Mouse (Mus musculus): Measurements from ENCODE around the gene Oxnad1. TPM values are rescaled to one million over a fixed set of nuclear protein-coding genes. Genes with fewer than 3 reads are reported as not detected.

Oxnad1 gene
- total RNA-seq, 2 experiments from 2014 or later = 18.7 to 19.9 TPM

GRCm38 (mm10) chr14:32144734-32145133 lies 59.6 kb downstream of the Oxnad1 start:
- DNase-seq = no peak

DNA sequence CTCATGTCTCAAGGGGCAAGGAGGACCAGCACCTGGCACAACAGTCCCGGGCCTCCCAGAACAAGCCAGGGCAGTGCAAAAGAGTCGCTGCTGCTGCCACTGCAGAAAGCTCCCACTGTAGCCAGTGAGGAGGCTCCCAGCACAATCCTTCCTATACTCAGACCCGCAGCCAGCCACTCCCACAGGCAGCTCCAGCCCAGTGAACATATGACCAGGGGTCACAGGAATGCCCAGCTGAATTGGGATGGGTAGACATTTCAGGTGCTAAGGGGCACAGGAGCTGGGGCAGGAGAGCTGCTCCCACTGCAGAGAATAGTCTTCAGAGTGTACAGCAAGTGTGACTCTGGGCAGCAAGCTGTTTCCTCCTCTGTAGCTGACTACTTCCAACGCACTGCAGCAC lies 60.2 kb downstream of the Oxnad1 start:
- DNase-seq = no peak

GRCm38 (mm10) chr14:32145809-32146511 lies 60.8 kb downstream of the Oxnad1 start:
- DNase-seq = no peak

GRCm38 (mm10) chr14:32146578-32146977 lies 61.4 kb downstream of the Oxnad1 start:
- no peak for DNase-seq

DNA sequence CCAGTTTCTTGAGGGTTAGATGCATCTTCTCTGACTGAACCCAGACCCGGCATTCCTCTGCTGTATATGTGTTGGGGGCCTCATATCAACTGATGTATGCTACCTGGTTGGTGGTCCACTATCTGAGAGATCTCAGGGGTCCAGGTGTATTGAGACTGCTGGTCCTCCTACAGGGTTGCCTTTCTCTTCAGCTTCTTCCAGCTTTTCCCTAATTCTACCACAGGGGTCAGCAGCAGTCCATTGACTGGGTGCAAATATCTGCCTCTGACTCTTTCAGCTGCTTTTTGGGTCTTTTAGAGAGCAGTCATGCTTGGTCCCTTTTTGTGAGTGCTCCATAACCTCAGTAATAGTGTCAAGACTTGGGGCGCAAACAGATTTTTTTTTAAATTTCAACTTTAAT lies 65.7 kb downstream of the Oxnad1 start:
- no peak for DNase-seq

DNA sequence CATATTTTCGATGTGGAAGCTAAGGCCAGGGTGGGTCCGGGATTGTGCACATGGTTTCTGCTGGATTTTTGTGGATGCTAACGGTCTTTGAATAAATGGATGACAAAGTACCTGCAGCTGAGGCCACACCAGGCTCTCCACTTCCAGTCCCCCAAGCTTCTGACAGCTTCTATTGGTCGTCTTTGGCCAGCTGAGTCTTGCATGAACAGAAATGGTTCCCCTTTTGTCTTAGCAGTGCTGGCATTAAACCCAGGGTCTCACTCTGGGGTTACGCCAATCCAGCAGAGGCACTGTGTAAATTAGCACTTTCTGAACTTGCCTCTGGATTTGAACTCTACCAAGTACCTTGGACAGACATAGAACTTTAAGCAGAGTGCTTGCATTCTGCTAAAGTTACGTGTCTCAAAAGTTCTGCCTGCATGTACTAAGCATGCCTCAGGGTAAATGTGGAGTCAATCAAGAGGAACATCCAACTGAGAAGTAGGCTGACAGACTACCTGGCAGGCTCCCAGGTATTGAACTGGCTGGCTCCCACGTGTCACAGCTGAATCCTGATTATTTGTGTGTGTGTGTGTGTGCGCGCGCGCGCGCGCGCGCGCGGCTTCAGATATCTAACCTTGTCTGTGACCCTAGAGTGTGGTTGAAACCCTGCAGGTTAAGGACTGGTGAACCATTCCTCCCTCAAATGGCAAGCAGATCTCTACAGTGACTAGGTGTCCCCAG lies 67.2 kb downstream of the Oxnad1 start:
- DNase-seq = no peak

Other genes with a start within 250 kb of the Oxnad1 start
- gene Galnt15, start 56.4 kb upstream of the Oxnad1 start, total RNA-seq (2021) = 10 to 100 TPM; 22.2 to 23.2 TPM
- 10 to 100 TPM; 68.3 to 74.9 TPM for gene Dph3, start 355 bp downstream of the Oxnad1 start, total RNA-seq (2021)
- gene Msmb, start 56.6 kb downstream of the Oxnad1 start, total RNA-seq (2021) = not detected
- 10 to 100 TPM; 44.8 to 56.8 TPM for gene Ncoa4, start 74.5 kb downstream of the Oxnad1 start, total RNA-seq (2021)
- 100 to 1,000 TPM; 144 to 169 TPM for gene Timm23, start 116.5 kb downstream of the Oxnad1 start, total RNA-seq (2021)
- 10 to 100 TPM; 20.4 to 23.6 TPM for gene Parg, start 116.6 kb downstream of the Oxnad1 start, total RNA-seq (2021)
- 1 to 10 TPM; 1.7 to 2.3 TPM for gene Ogdhl, start 236.6 kb downstream of the Oxnad1 start, total RNA-seq (2021)